Mouse (Mus musculus) naive thymus-derived CD4-positive, alpha-beta T cell, adult 2 months (primary cell): ENCODE data around the gene Plekhh3.

Experiments used
- DNase-seq: peaks from one replicate; pipeline ENCODE4 v3.0.0-alpha.2; 2011; ENCODE audit warnings: low read depth

Plekhh3 gene

DNA sequence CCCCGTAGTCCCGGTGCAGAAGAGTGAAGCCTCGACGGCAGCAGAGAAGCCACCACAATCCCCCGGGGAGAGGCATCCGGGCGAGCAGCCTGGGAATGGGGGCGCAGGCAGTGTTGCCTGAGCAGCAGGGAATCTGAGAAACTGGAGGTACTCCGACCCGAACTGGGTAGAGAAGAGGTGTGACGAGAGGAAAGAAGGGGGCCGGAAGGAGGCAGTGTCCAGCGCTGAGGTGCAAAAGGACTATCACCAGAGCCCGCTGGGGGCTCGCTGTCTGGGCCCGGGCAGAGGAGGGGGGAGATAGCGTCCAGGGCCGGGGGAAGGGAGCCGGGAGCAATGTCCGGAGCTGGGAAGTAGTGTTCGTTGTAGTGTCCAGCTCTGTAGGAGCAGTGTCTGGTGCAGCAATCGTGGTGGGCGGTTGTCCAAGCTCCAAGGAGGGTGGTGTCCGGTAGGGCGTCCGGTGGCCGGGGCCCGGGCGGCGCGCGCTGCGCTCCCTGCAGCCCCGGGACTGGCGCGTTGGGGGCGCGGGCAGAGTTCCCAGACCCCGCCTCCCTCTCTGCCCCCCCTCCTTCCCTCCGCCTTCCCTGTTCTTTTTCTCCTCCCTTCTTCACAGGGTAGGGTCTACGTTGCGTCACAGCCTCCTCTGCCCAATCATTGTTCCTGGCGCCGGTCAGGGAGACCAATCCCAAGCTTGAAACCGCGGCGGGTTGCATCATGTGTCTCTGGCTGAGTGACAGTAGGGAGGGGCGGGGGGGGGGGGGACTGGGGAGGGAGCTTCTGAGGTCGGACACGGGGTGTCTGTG, at the start of gene Plekhh3:
Gene Plekhh3 (minus strand): TSS at position 541 of the 800 bp plus-strand sequence.
- peak; percentile 78 for DNase-seq

- no peak for DNase-seq
Measured at GRCm38 (mm10) chr11:101220853-101221252, 49.7 kb upstream of the Plekhh3 start.

DNA sequence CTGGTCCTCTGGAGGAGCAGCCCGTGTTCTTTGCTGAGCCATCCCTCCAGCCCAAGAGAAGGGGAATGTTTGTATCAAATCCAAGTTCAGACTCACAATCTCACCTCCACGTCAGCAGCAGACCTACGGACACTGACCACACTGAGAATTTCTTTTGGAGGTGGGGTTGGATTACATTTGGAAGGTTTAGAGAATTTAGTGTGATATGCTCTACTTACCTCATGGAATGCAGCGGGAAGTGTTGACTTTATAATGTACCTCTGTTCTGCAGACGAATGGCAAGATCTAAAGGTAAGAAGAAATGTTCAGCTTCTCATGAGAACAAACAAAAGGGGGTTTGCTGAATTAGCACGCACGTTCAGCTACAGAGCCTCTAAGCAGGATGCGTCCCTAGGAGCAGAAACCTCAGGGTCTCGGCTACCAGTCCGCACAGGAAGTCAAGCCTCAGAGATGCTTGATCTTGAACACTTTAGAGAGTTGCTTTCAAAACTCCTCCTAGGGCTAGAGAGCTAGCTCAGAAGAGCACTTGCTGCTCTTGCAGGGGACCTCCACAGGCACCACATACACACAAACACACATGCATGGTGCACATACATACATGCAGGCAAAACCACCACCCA, 47.4 kb upstream of the Plekhh3 start:
- DNase-seq = peak; percentile 59

GRCm38 (mm10) chr11:101216936-101217335, 45.8 kb upstream of the Plekhh3 start:
- DNase-seq = no peak

DNA sequence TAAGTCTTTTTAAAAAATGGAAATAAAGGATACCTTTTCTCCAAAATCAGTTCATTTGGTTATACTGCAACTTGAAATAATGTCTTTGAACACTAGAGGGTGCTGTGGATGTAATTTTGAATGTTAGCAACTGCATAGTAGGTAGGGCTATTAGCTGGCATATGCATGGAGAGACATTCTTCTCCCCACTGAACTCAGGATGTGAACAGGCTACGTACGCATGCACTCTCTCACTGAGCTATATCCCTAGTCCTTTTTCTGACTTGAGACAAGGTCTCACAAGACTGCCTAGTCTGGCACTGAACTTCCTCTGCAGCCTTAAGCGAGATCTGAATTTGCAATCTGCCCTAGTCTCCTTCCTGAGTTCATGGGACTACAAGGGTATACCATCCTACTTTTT, 40.8 kb upstream of the Plekhh3 start:
- DNase-seq = peak; percentile 90

DNA sequence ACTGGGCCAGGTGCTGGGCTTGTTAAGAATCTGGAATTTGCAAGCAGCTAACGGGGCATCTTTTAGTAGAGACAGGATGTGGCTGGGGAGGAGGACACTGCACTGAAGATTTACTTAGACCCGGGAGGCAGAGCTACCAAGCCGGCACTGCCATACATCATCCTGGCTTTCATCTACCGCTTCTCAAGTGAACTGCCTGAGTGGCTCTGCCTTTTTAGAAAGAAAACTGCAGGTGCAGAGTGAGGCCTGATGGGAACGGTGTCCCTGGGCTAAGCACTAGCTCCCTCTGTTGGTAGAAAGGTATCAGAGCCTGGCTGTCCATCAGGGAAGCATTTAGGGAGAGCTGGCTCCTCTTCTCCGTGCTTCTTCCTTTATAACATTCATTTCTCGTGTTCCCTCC, 29.8 kb upstream of the Plekhh3 start:
- peak; percentile 79 for DNase-seq

DNA sequence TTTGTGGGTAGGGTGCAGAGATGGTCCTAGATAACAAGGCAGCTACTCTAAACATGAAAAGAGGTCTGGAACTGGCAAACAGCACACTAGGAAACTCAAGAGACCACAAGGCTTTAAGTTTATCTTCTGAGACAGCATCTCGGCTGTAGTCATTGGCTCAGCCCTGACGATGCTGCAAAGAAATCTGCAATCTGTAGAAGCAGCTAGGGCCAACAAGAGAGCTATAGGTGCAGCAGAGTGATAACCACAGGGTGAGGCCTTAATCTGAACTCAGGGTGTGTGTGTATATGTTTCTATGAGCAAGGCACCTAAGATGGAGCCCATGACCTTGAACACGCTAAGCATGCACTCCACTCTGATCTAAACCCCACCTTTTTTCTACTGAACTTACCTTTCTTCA, 28.4 kb upstream of the Plekhh3 start:
- no peak for DNase-seq

DNA sequence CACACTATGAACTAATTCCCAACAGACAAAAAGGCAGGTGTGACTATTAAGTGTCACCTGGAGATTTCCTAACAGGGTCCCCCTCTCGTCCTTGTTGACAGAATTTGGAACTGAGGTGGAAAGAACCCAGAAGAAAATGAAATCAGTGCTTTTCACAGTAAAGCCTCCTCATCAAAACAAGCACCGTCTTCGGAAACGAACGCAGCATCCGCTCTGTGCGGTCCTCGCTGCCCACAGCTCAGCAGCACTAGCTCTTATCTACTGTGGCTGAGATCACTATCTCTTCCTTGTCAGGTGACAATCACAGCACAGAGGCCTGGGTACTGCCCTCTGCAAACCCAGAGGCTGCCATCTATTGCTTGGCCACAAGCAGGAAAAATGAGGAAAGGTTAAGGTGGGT, 25.0 kb upstream of the Plekhh3 start:
- peak; percentile 65 for DNase-seq

- DNase-seq = no peak
Measured at GRCm38 (mm10) chr11:101195571-101195970, 24.4 kb upstream of the Plekhh3 start.

GRCm38 (mm10) chr11:101195101-101195500, 23.9 kb upstream of the Plekhh3 start:
- DNase-seq = no peak

- no peak for DNase-seq
Measured at GRCm38 (mm10) chr11:101194643-101195042, 23.5 kb upstream of the Plekhh3 start.

- DNase-seq = no peak
Measured at GRCm38 (mm10) chr11:101194137-101194536, 23.0 kb upstream of the Plekhh3 start.

- DNase-seq = no peak
Measured at GRCm38 (mm10) chr11:101193076-101193475, 21.9 kb upstream of the Plekhh3 start.

- no peak for DNase-seq
Measured at GRCm38 (mm10) chr11:101192646-101193045, 21.5 kb upstream of the Plekhh3 start.

GRCm38 (mm10) chr11:101191919-101192470, 20.8 kb upstream of the Plekhh3 start:
- DNase-seq = no peak

DNA sequence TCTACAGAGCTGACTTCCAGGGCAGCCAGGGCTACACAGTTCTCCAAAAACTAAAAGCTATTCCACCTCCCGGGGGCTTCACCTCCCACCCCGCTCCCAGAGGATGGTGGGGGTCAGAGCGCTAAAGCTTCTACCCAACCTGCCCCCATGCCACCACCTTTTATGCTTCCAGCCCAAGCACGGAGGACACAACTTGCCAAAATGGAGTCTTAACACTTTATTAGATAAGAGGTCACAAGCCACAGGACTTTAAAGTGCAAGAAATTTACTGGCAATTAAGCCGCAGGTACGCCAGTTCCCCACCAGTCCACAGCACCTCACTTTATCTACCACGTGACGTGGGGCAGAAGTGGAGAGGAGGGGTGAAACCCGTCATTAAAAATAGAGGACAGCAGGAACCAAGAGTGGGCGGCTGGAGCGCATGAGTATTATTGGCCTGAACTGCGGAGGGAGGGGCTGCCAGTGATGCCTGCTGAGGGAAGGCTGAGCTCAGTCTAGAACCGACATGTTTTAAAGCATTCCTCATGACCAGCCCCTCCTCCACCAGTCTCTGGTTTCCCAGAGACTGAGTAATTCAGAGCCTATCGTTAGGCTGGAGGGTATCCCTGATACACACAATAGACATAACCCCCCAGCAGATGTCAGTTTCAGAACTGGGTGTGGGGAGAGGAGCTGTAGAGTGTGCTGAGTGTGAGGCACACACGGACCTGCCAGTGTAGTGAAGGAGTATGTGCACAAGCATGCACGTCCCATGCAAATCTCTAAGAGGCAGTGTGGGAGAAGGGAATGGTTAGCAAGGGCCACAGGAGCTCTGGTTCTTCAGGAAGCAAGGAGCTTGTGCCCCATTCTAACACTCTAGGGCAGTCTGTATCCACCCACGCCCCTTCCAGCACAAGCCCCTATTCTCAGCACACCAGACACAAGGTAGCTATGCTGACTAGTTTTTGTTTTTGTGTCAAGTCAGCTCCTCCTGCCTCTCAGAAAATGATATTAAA, 20.1 kb upstream of the Plekhh3 start:
- no peak for DNase-seq

DNA sequence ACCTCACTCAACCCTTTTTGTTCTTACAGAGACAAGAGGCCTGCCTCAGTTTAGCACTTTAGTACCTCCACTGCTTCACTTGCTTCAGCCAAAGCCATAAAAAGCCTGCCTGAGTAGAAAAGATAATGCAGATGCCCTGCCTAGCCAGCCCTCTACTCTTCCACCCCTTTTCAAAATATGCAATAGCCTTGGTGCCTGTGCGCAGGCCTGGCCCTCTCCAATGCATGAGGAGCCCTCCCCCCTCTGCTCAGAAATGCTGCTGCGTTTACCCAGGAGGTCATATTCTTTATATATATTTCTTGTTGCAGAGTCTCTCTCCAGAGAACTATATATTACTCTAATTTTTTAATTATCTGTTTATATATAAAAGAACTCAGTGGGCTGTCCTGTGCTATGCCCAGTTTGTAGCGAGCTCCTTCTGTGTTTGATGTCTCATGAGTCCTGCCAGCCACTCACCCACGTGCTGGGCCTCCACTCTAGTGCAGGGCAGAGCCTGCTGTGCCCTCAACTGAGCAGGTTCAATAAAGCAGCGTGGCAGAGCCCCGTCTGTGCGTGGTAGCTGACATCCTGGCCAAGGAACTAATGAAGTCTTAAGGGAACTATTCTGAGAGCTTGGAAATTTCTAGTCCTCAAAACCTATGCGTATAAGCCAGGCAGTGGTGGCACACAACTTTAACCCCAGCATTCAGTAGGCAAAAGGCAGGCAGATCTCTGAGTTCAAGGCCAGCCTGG, 19.2 kb upstream of the Plekhh3 start:
- no peak for DNase-seq

DNA sequence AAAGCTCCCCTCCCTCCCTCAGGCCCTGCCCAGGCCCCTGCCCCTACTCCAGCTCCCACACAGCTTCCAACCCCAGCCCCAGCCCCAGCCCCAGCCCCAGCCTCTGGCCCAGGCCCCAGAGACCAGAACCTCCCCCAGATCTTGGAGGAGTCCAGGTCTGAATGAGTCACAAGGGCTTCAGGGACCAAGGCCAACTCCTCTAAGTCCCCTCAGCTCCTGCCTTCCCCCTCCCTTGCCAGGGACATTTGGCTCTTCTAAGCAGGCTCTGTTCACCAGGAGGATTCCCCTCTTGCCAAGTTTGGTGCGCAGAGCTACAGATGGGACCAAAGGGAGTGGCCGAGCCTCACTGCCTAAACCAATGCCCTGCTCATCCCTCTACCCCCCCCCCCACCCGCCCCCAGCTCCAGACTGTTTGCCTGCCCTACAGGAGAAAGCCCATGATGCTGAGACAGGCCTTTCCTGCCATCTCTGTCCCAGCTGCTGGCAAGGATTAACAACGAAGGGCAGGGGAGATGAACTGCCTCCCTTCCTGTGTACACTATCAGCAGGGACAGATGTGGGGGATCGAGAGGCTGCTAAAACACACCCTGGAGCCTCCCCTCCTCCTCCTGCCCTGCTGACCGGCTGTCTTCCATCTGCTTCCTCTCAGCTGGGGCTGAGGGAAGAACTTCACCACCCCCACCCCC, 18.5 kb upstream of the Plekhh3 start:
- no peak for DNase-seq

GRCm38 (mm10) chr11:101188166-101188805, 17.1 kb upstream of the Plekhh3 start:
- no peak for DNase-seq

GRCm38 (mm10) chr11:101187541-101187940, 16.4 kb upstream of the Plekhh3 start:
- DNase-seq = no peak
